Mouse (Mus musculus) stomach, postnatal 0 days (tissue): ENCODE results near the gene Ltbp1.

Experiments
- CTCF ChIP-seq: IDR thresholded peaks from 2 replicates; pipeline ENCODE4 v1.5.1; 2016; ENCODE audit warnings: antibody characterized with exemption, low read depth, mild to moderate bottlenecking, moderate library complexity
- EP300 ChIP-seq: optimal IDR thresholded peaks from 2 replicates; pipeline ENCODE3; 2016; ENCODE audit warnings: antibody characterized with exemption

DNA sequence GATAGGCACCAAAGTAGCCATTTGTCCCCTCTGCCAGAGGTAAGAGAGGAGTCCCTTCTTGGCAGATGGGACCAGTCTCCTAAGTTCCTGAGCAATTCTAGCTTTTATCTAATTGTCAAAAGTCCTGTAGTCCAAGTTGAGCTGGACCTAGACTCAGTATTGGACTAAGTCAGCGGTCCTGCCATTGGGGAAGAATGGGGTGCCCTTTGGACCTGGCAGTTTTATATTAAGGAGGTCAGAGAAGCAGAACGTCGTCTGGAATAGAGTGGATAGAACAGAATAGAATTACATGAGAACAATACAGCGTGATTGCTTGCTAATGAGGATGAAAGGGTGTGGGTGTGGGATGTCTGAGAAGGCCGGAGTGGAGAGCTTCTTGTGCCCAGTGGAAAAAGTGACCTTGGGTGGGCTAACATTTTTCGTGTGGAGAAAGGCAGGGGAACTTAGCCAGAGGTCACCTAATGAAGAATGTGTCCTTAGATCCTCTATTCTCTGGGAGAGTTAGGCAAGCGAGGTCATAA, 167.4 kb downstream of the Ltbp1 start:
- TF ChIP-seq CTCF (no peak), EP300 (no peak)
